Mouse (Mus musculus): ENCODE results near the gene Gpr137. TPM values are rescaled to one million over a fixed set of nuclear protein-coding genes. Genes with fewer than 3 reads are reported as not detected.

The Gpr137 gene
- polyA plus RNA-seq, 1 experiment from 2014 or later = 24.7 TPM

- Histone ChIP-seq H3K27me3 (ENCODE audit: control insufficient read depth, insufficient read depth, low read length) (peaks cover 10% of the 10 kb centered on the region), H3K36me3 (ENCODE audit: control insufficient read depth, insufficient read depth, low read length) (no peaks in the 10 kb centered on the region), H3K27ac (replicated peaks) (no peak overlapping the region), H3K9me3 (ENCODE audit: control insufficient read depth, low read length) (no peaks in the 10 kb centered on the region), H3K4me2 (replicated peaks; ENCODE audit: low read depth) (no peak overlapping the region), H3K4me1 (replicated peaks; ENCODE audit: control insufficient read depth, insufficient read depth) (peaks cover 5% of the 10 kb centered on the region; the same call in 1 of the 2 replicates), H3K4me3 (ENCODE audit: low read depth, low read length) (no peak overlapping the region), H3K9ac (ENCODE audit: low read length) (no peak overlapping the region)
- peak; percentile 68 for TF ChIP-seq CTCF (IDR thresholded peaks at IDR 0.05; ENCODE audit: low read depth)
- TF ChIP-seq EP300 (optimal IDR thresholded peaks at IDR 0.05) = no peak
- whole genome bisulfite sequencing = 15% methylated on average over 3 of the region's 3 CpGs
- DNase-seq (ENCODE audit: low spot score) (peak; percentile 55), ATAC-seq (ENCODE audit: low FRiP score, low TSS enrichment) (no peak)
These were observed 6.0 kb downstream of the Gpr137 start for GRCm38 (mm10) chr19:6936299-6936698.

- Histone ChIP-seq H3K4me3 (ENCODE audit: low read depth, low read length) (peak within 1 kb of the TSS; percentile 44), H3K27ac (replicated peaks) (no peak within 1 kb of the TSS), H3K27me3 (ENCODE audit: control insufficient read depth, insufficient read depth, low read length) (peaks cover 10% of the 10 kb centered on the region), H3K9ac (ENCODE audit: low read length) (peak within 1 kb of the TSS; percentile 58), H3K4me2 (replicated peaks; ENCODE audit: low read depth) (peak within 1 kb of the TSS; percentile 76), H3K9me3 (ENCODE audit: control insufficient read depth, low read length) (no peaks in the 10 kb centered on the region), H3K4me1 (replicated peaks; ENCODE audit: control insufficient read depth, insufficient read depth) (no peaks in the 10 kb centered on the region), H3K36me3 (ENCODE audit: control insufficient read depth, insufficient read depth, low read length) (no peaks in the 10 kb centered on the region)
- ATAC-seq (ENCODE audit: low FRiP score, low TSS enrichment) (0 out of 2 replicates have a peak, but pooled peaks have one; percentile 9), DNase-seq (ENCODE audit: low spot score) (no peak)
- TF ChIP-seq CTCF (IDR thresholded peaks at IDR 0.05; ENCODE audit: low read depth) = no peak
- TF ChIP-seq EP300 (optimal IDR thresholded peaks at IDR 0.05) = no peak
- 17% methylated on average over 23 of the region's 23 CpGs for WGBS
These were observed 7.9 kb downstream of the Gpr137 start, which contains the start of gene Kcnk4 for GRCm38 (mm10) chr19:6934195-6934977. TSS of gene Kcnk4 (minus strand) at chr19:6934515.

- Histone ChIP-seq H3K9ac (ENCODE audit: low read length) (peak overlapping the region; percentile 58), H3K4me3 (ENCODE audit: low read depth, low read length) (peak overlapping the region; percentile 44), H3K4me1 (replicated peaks; ENCODE audit: control insufficient read depth, insufficient read depth) (no peaks in the 10 kb centered on the region), H3K27ac (replicated peaks) (no peak overlapping the region), H3K9me3 (ENCODE audit: control insufficient read depth, low read length) (no peaks in the 10 kb centered on the region), H3K36me3 (ENCODE audit: control insufficient read depth, insufficient read depth, low read length) (no peaks in the 10 kb centered on the region), H3K4me2 (replicated peaks; ENCODE audit: low read depth) (peak overlapping the region; percentile 76), H3K27me3 (ENCODE audit: control insufficient read depth, insufficient read depth, low read length) (peaks cover 10% of the 10 kb centered on the region)
- WGBS = 7% methylated on average over 55 of the region's 58 CpGs
- DNase-seq (ENCODE audit: low spot score) (peak; percentile 57), ATAC-seq (ENCODE audit: low FRiP score, low TSS enrichment) (peak; percentile 62)
- TF ChIP-seq EP300 (optimal IDR thresholded peaks at IDR 0.05) (no peak), CTCF (IDR thresholded peaks at IDR 0.05; ENCODE audit: low read depth) (no peak)
These were observed 8.7 kb downstream of the Gpr137 start for GRCm38 (mm10) chr19:6933436-6934194.

GRCm38 (mm10) chr19:6933102-6933435, 9.2 kb downstream of the Gpr137 start:
- no peak for TF ChIP-seq CTCF (IDR thresholded peaks at IDR 0.05; ENCODE audit: low read depth)
- TF ChIP-seq EP300 (optimal IDR thresholded peaks at IDR 0.05) = no peak
- no peak overlapping the region for H3K4me3 ChIP-seq (ENCODE audit: low read depth, low read length)

GRCm38 (mm10) chr19:6932018-6932417, 10.3 kb downstream of the Gpr137 start:
- 47% methylated on average over 1 of the region's 1 CpGs for WGBS
- Histone ChIP-seq H3K9ac (ENCODE audit: low read length) (no peak overlapping the region), H3K27ac (replicated peaks) (no peak overlapping the region), H3K4me1 (replicated peaks; ENCODE audit: control insufficient read depth, insufficient read depth) (no peaks in the 10 kb centered on the region), H3K27me3 (ENCODE audit: control insufficient read depth, insufficient read depth, low read length) (peaks cover 10% of the 10 kb centered on the region), H3K36me3 (ENCODE audit: control insufficient read depth, insufficient read depth, low read length) (no peaks in the 10 kb centered on the region), H3K9me3 (ENCODE audit: control insufficient read depth, low read length) (no peaks in the 10 kb centered on the region), H3K4me3 (ENCODE audit: low read depth, low read length) (no peak overlapping the region), H3K4me2 (replicated peaks; ENCODE audit: low read depth) (no peak overlapping the region)
- TF ChIP-seq EP300 (optimal IDR thresholded peaks at IDR 0.05) (no peak), CTCF (IDR thresholded peaks at IDR 0.05; ENCODE audit: low read depth) (no peak)
- ATAC-seq (ENCODE audit: low FRiP score, low TSS enrichment) (no peak), DNase-seq (ENCODE audit: low spot score) (no peak)

More at GRCm38 (mm10) chr19:6933102-6933435, 9.2 kb downstream of the Gpr137 start:
- Histone ChIP-seq H3K4me1 (replicated peaks; ENCODE audit: control insufficient read depth, insufficient read depth) (no peaks in the 10 kb centered on the region), H3K36me3 (ENCODE audit: control insufficient read depth, insufficient read depth, low read length) (no peaks in the 10 kb centered on the region), H3K9me3 (ENCODE audit: control insufficient read depth, low read length) (no peaks in the 10 kb centered on the region), H3K4me2 (replicated peaks; ENCODE audit: low read depth) (no peak overlapping the region), H3K9ac (ENCODE audit: low read length) (no peak overlapping the region; the same call in 1 of the 2 replicates), H3K27me3 (ENCODE audit: control insufficient read depth, insufficient read depth, low read length) (peaks cover 10% of the 10 kb centered on the region), H3K27ac (replicated peaks) (no peak overlapping the region)
- ATAC-seq (ENCODE audit: low FRiP score, low TSS enrichment) = no peak
- WGBS = 60% methylated on average over 4 of the region's 4 CpGs
- DNase-seq (ENCODE audit: low spot score) = no peak

All from stomach, postnatal 0 days (tissue).